In genomic region chr9:32620446-32620845, GRCm38 (mm10) we compare ENCODE assay signal across 26 mouse cellular contexts. TPM values are rescaled to one million over a fixed set of nuclear protein-coding genes. Genes with fewer than 3 reads are reported as not detected.
A peak's percentile ranks its signal among the peaks of the same experiment; 100 is the strongest.
DNase-seq lines count a peak whose midpoint lies in the region; ATAC-seq and TF ChIP-seq lines count a peak whose summit lies in the region.
"Had no signal": no experiment of that assay in that cellular context is flagged by ENCODE, and none has a peak within 500 bp of the region (broad histone marks: within the 10 kb centered on the region; RNA-seq: fewer than 3 reads in every experiment).

No protein-coding gene starts in this region.

- no peak for TF ChIP-seq CTCF in thymus, adult 2 months (IDR thresholded peaks at IDR 0.05; ENCODE audit: borderline replicate concordance, control insufficient read depth, extremely low read depth, insufficient read depth, low read length, poor library complexity)
- no peak for TF ChIP-seq CTCF in lung, postnatal 0 days (IDR thresholded peaks at IDR 0.05)

- H3K4me3 ChIP-seq in thymus, adult 2 months (ENCODE audit: control insufficient read depth, insufficient read depth, low read length) = no peak overlapping the region
- H3K4me3 ChIP-seq in lung, postnatal 0 days (ENCODE audit: low read depth, low read length) = no peak overlapping the region
- H3K4me3 ChIP-seq: erythroblast, embryonic 14.5 days; forebrain, embryonic 12.5 days; heart, embryonic 10.5 days; hindbrain, embryonic 13.5 days; midbrain, embryonic 10.5 days; midbrain, embryonic 15.5 days; stomach, embryonic 15.5 days had no signal

- peak; percentile 46 for DNase-seq in thymus, adult 2 months
- no peak for DNase-seq in thymus, postnatal 10 days (ENCODE audit: low spot score in 2 of 2)
- DNase-seq in T-cell, adult 2 months (ENCODE audit: low spot score) = peak; percentile 74
- peak; percentile 74 for DNase-seq in naive thymus-derived CD4-positive, alpha-beta T cell, adult 2 months (ENCODE audit: low read depth)
- no peak for DNase-seq in retina, postnatal 1 day
- DNase-seq in lung, postnatal 0 days (ENCODE audit: low spot score) = no peak
- no peak for DNase-seq in retina, embryonic 14.5 days (ENCODE audit: low spot score)
- DNase-seq: adrenal gland, adult 2 months; adrenal gland, postnatal 36 days; cerebellum, adult 2 months; cerebellum, postnatal 14 days; gastrocnemius, postnatal 10 days; heart, postnatal 4 days; kidney, adult 11 months; kidney, postnatal 14 days; liver; lung, embryonic 14.5 days had no signal

- WGBS in thymus, adult 2 months = 71% methylated on average over 3 of the region's 3 CpGs
- 93% methylated on average over 3 of the region's 3 CpGs for WGBS in lung, postnatal 0 days

- H3K4me2 ChIP-seq in lung, postnatal 0 days (replicated peaks; ENCODE audit: low read depth, low read length) = no peak overlapping the region
- H3K4me2 ChIP-seq: forebrain, embryonic 12.5 days; hindbrain, embryonic 13.5 days; lung, embryonic 14.5 days; midbrain, embryonic 15.5 days; stomach, embryonic 15.5 days had no signal

- no peak for ATAC-seq in lung, postnatal 0 days
- ATAC-seq: midbrain, embryonic 15.5 days had no signal

- no peak for TF ChIP-seq POLR2A in thymus, adult 2 months (IDR thresholded peaks at IDR 0.05; ENCODE audit: control insufficient read depth, extremely low read depth, insufficient read depth, low read length, poor library complexity)

- H3K27ac ChIP-seq in thymus, adult 2 months (ENCODE audit: control insufficient read depth, insufficient read depth, low read length) = no peak overlapping the region
- H3K27ac ChIP-seq in lung, postnatal 0 days (ENCODE audit: low read length) = no peak overlapping the region
- H3K27ac ChIP-seq: forebrain, embryonic 12.5 days; heart, embryonic 10.5 days; hindbrain, embryonic 13.5 days; liver, embryonic 14.5 days; midbrain, embryonic 10.5 days; midbrain, embryonic 15.5 days; stomach, embryonic 15.5 days had no signal

- no peaks in the 10 kb centered on the region; the same call in 1 of the 2 replicates for H3K27me3 ChIP-seq in thymus, adult 2 months (ENCODE audit: control insufficient read depth, insufficient read depth, low read length)
- no peaks in the 10 kb centered on the region for H3K27me3 ChIP-seq in lung, postnatal 0 days (replicated peaks; ENCODE audit: insufficient read depth, low read length)
- H3K27me3 ChIP-seq: stomach, embryonic 15.5 days had no signal

- no peak for TF ChIP-seq EP300 in lung, postnatal 0 days (IDR thresholded peaks at IDR 0.05)

- H3K9ac ChIP-seq in lung, postnatal 0 days (replicated peaks; ENCODE audit: low read depth) = no peak overlapping the region
- H3K9ac ChIP-seq: forebrain, embryonic 12.5 days; hindbrain, embryonic 13.5 days; liver, embryonic 14.5 days; lung, embryonic 14.5 days; midbrain, embryonic 15.5 days; stomach, embryonic 15.5 days had no signal

- peaks cover 23% of the 10 kb centered on the region for H3K4me1 ChIP-seq in thymus, adult 2 months (replicated peaks; ENCODE audit: control insufficient read depth, insufficient read depth, low read length)
- H3K4me1 ChIP-seq in lung, postnatal 0 days (ENCODE audit: insufficient read depth, low read depth, low read length) = no peaks in the 10 kb centered on the region
- H3K4me1 ChIP-seq: stomach, embryonic 15.5 days had no signal

- H3K36me3 ChIP-seq in thymus, adult 2 months (ENCODE audit: control insufficient read depth, insufficient read depth, low read length) = no peaks in the 10 kb centered on the region
- H3K36me3 ChIP-seq in lung, postnatal 0 days (ENCODE audit: insufficient read depth, low read length) = no peaks in the 10 kb centered on the region
- H3K36me3 ChIP-seq: forebrain, embryonic 12.5 days; G1E; heart, embryonic 10.5 days; hindbrain, embryonic 13.5 days; midbrain, embryonic 10.5 days; midbrain, embryonic 15.5 days; stomach, embryonic 15.5 days had no signal

- H3K9me3 ChIP-seq in lung, postnatal 0 days (ENCODE audit: low read length) = no peaks in the 10 kb centered on the region
- H3K9me3 ChIP-seq: forebrain, embryonic 12.5 days; heart, embryonic 10.5 days; hindbrain, embryonic 13.5 days; midbrain, embryonic 10.5 days; midbrain, embryonic 15.5 days; stomach, embryonic 15.5 days had no signal

RNA-seq across cellular contexts. Expression of gene Ets1, which starts 15.6 kb away (rescaled TPM):
- polyA plus RNA-seq in thymus, adult 2 months (2012; rRNA removed) = 272 and 400 TPM in 2 replicates
- polyA plus RNA-seq in lung, postnatal 0 days (2015; fragmentation: Nextera tagmentation; extraction: Ambion mirVana) = 78.2 and 113 TPM in 2 replicates
- polyA plus RNA-seq: G1E had no signal

Comparison
In these comparisons a context has a peak if more than half of its experiments do, and no peak if none do; other contexts are left out.
1. DNase-seq: peak in thymus, adult 2 months (single experiment), T-cell, adult 2 months (single experiment) and naive thymus-derived CD4-positive, alpha-beta T cell, adult 2 months (single experiment); none in thymus, postnatal 10 days (0 of 2), retina, postnatal 1 day (single experiment), lung, postnatal 0 days (single experiment) and retina, embryonic 14.5 days (single experiment).